Mouse (Mus musculus) MEL (cell line): ENCODE measurements around the gene Tex2. TPM values are rescaled to one million over a fixed set of nuclear protein-coding genes. Genes with fewer than 3 reads are reported as not detected.
A peak's percentile ranks its signal among the peaks of the same experiment; 100 is the strongest.

Experiments
- DNase-seq: peaks from one replicate; pipeline ENCODE4 v3.0.0; 2011; ENCODE audit warnings: low read depth, low spot score
- H3K27ac ChIP-seq: 2 replicates; pipeline ENCODE4 v1.5.1; 2012; ENCODE audit warnings: low read depth, mild to moderate bottlenecking, control low read depth, low read length, moderate library complexity; ENCODE audit not compliant: control insufficient read depth
- H3K27me3 ChIP-seq, 2 experiments: fragments of 150-350 bp in 1 of 2; sonication (generic) in 1 of 2; 2 replicates each; pipeline ENCODE4 v1.6.1; 2012; ENCODE audit warnings: low read length in 2 of 2, mild to moderate bottlenecking in 2 of 2, improper control_type of control experiment in 1 of 2, moderate library complexity in 1 of 2; ENCODE audit not compliant: insufficient read depth in 2 of 2, control insufficient read depth in 1 of 2
- H3K36me3 ChIP-seq, 2 experiments: 2 replicates each; pipeline ENCODE4 v1.6.1; 2012 to 2014; ENCODE audit warnings: low read length in 2 of 2, improper control_type of control experiment in 1 of 2, inconsistent platforms in 1 of 2, mild to moderate bottlenecking in 1 of 2; ENCODE audit not compliant: insufficient read depth in 2 of 2, control insufficient read depth in 1 of 2
- H3K4me1 ChIP-seq, 2 experiments: fragments of 150-350 bp in 1 of 2; sonication (generic) in 1 of 2; 2 replicates each; pipeline ENCODE4 v1.6.1; 2012; ENCODE audit warnings: low read length in 2 of 2, improper control_type of control experiment in 1 of 2, mild to moderate bottlenecking in 1 of 2; ENCODE audit not compliant: insufficient read depth in 2 of 2, control insufficient read depth in 1 of 2
- H3K4me3 ChIP-seq, 2 experiments: fragments of 150-350 bp in 1 of 2; sonication (generic) in 1 of 2; 2 replicates each; pipeline ENCODE4 v1.5.1; 2012; ENCODE audit warnings: low read depth in 2 of 2, low read length in 2 of 2, mild to moderate bottlenecking in 2 of 2, moderate library complexity in 2 of 2, control low read depth in 1 of 2, improper control_type of control experiment in 1 of 2; ENCODE audit not compliant: control insufficient read depth in 1 of 2, insufficient read depth in 1 of 2
- H3K79me2 ChIP-seq: 2 replicates; pipeline ENCODE4 v1.6.1; 2012; ENCODE audit warnings: mild to moderate bottlenecking, low read length, moderate library complexity; ENCODE audit not compliant: control insufficient read depth, poor library complexity, insufficient read depth
- H3K9ac ChIP-seq: 2 replicates; pipeline ENCODE4 v1.6.1; 2012; ENCODE audit warnings: low read depth, mild to moderate bottlenecking, control low read depth, low read length, moderate library complexity; ENCODE audit not compliant: control insufficient read depth, poor library complexity, severe bottlenecking
- H3K9me3 ChIP-seq: fragments of 150-350 bp; sonication (generic); replicated peaks from 2 replicates; pipeline ENCODE4 v1.6.1; 2012; ENCODE audit warnings: mild to moderate bottlenecking, low read length, improper control_type of control experiment, moderate library complexity; ENCODE audit not compliant: insufficient read depth
- BHLHE40 ChIP-seq: IDR thresholded peaks from 2 replicates; pipeline ENCODE4 v1.6.1; 2012; ENCODE audit warnings: low read depth, mild to moderate bottlenecking, inconsistent platforms, low read length, improper control_type of control experiment, borderline replicate concordance
- CHD1 ChIP-seq: IDR thresholded peaks from 2 replicates; pipeline ENCODE4 v1.6.1; 2012; ENCODE audit warnings: low read depth, mild to moderate bottlenecking, inconsistent platforms, low read length, improper control_type of control experiment
- CHD2 ChIP-seq: IDR thresholded peaks from 2 replicates; pipeline ENCODE4 v1.6.1; 2011; ENCODE audit warnings: low read length, improper control_type of control experiment
- CTCF ChIP-seq, 3 experiments: IDR thresholded peaks in 2 of 3; conservative IDR thresholded peaks in 1 of 3; 2 replicates each; pipeline ENCODE4 v1.5.1; 2011 to 2012; ENCODE audit warnings: low read length in 3 of 3, low read depth in 2 of 3, mild to moderate bottlenecking in 2 of 3, improper control_type of control experiment in 1 of 3, inconsistent platforms in 1 of 3, mixed read lengths in 1 of 3, moderate library complexity in 1 of 3; ENCODE audit not compliant: control insufficient read depth in 1 of 3, insufficient read depth in 1 of 3, poor library complexity in 1 of 3, severe bottlenecking in 1 of 3
- E2F4 ChIP-seq: IDR thresholded peaks from 2 replicates; pipeline ENCODE4 v1.6.1; 2011; ENCODE audit warnings: low read depth, low read length, improper control_type of control experiment, borderline replicate concordance
- ELF1 ChIP-seq: IDR thresholded peaks from 2 replicates; pipeline ENCODE4 v1.6.1; 2014; ENCODE audit warnings: low read depth, mild to moderate bottlenecking, inconsistent platforms, low read length, improper control_type of control experiment, moderate library complexity
- GABPA ChIP-seq: IDR thresholded peaks from 2 replicates; pipeline ENCODE4 v1.6.1; 2012; ENCODE audit warnings: low read depth, mild to moderate bottlenecking, inconsistent platforms, low read length, improper control_type of control experiment, moderate library complexity
- HCFC1 ChIP-seq: IDR thresholded peaks from 2 replicates; pipeline ENCODE4 v1.6.1; 2012; ENCODE audit warnings: low read depth, mild to moderate bottlenecking, inconsistent platforms, low read length, improper control_type of control experiment, moderate library complexity
- JUND ChIP-seq: IDR thresholded peaks from 2 replicates; pipeline ENCODE4 v1.6.1; 2011; ENCODE audit warnings: low read depth, mild to moderate bottlenecking, improper control_type of control experiment, low read length
- MXI1 ChIP-seq: IDR thresholded peaks from 2 replicates; pipeline ENCODE4 v1.6.1; 2011; ENCODE audit warnings: mild to moderate bottlenecking, low read depth, low read length, improper control_type of control experiment
- MYB ChIP-seq: IDR thresholded peaks from 2 replicates; pipeline ENCODE4 v1.6.1; 2011; ENCODE audit warnings: mild to moderate bottlenecking, low read depth, low read length, improper control_type of control experiment
- MYC ChIP-seq: IDR thresholded peaks from 2 replicates; pipeline ENCODE4 v1.6.1; 2011; ENCODE audit warnings: low read depth, mild to moderate bottlenecking, low read length, improper control_type of control experiment, moderate library complexity
- NELFE ChIP-seq: IDR thresholded peaks from 2 replicates; pipeline ENCODE4 v1.6.1; 2011; ENCODE audit warnings: low read depth, low read length, improper control_type of control experiment
- NRF1 ChIP-seq: IDR thresholded peaks from 2 replicates; pipeline ENCODE4 v1.6.1; 2014; ENCODE audit warnings: low read depth, mild to moderate bottlenecking, inconsistent platforms, low read length, improper control_type of control experiment, moderate library complexity; ENCODE audit not compliant: poor library complexity, insufficient read depth, severe bottlenecking
- POLR2AphosphoS5 ChIP-seq: IDR thresholded peaks from 2 replicates; pipeline ENCODE4 v1.6.1; 2012; ENCODE audit warnings: low read depth, borderline replicate concordance, mild to moderate bottlenecking, inconsistent platforms, low read length, moderate library complexity, mixed read lengths
- RAD21 ChIP-seq: IDR thresholded peaks from 2 replicates; pipeline ENCODE4 v1.6.1; 2011; ENCODE audit warnings: mild to moderate bottlenecking, low read depth, low read length, improper control_type of control experiment
- SIN3A ChIP-seq: IDR thresholded peaks from 2 replicates; pipeline ENCODE4 v1.6.1; 2012; ENCODE audit warnings: low read length, improper control_type of control experiment, inconsistent platforms
- SMC3 ChIP-seq: IDR thresholded peaks from 2 replicates; pipeline ENCODE4 v1.6.1; 2011; ENCODE audit warnings: low read depth, low read length, improper control_type of control experiment
- TCF12 ChIP-seq: IDR thresholded peaks from 2 replicates; pipeline ENCODE4 v1.6.1; 2014; ENCODE audit warnings: low read depth, mild to moderate bottlenecking, inconsistent platforms, low read length, improper control_type of control experiment, moderate library complexity
- USF2 ChIP-seq, 2 experiments: IDR thresholded peaks; 2 replicates each; pipeline ENCODE4 v1.6.1; 2011 to 2012; ENCODE audit warnings: improper control_type of control experiment in 2 of 2, low read length in 2 of 2, borderline replicate concordance in 1 of 2, inconsistent platforms in 1 of 2, low read depth in 1 of 2, mild to moderate bottlenecking in 1 of 2; ENCODE audit not compliant: insufficient read depth in 1 of 2
- polyA plus RNA-seq, 2 experiments: library from polyadenylated mRNA; stranded (reverse) in 1 of 2; unstranded in 1 of 2; fragments of >175 nt in 1 of 2; fragments of >200 nt in 1 of 2; gene quantifications; 2 replicates each; pipeline versions ENCODE4 v1.2.1 to v1.2.4; 2012; ENCODE audit warnings: low replicate concordance in 2 of 2, low read depth in 1 of 2; ENCODE audit not compliant: insufficient read length in 2 of 2, insufficient read depth in 1 of 2, missing spikeins in 1 of 2
- total RNA-seq: library from RNA; depleted of rRNA; stranded (reverse); fragments of 300-350 nt; gene quantifications from 2 replicates; pipeline ENCODE4 v1.2.3, GENCODE M21; 2012

The Tex2 gene
- total and polyA plus RNA-seq, 3 experiments = 13.7 to 24.8 TPM; not detected in 1

DNA sequence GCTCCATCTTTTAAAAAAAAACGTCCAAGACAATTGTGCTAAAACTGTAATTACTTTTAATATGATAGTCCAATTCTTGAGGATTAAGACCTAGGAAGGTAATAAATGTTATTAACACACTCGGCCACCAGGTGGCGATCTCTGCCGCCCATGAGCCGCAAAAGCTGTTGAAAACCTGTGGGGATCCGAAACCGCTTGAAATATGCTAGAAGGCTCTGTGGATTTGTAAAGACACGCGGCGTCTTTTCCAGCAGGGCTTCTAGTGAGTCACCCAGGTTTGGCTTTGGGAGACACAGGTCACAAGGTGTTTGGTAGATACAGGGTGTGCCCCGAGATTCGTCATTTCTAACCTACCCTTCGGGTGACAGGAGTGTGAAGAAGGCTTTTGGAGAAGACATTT is 35.1 kb upstream of the Tex2 start (continued):
- TF ChIP-seq USF2 (IDR thresholded peaks at IDR 0.05; ENCODE audit: borderline replicate concordance in 1 of 2, insufficient read depth in 1 of 2, low read depth in 1 of 2, low read length in 2 of 2) (no peak), E2F4 (no peak), TCF12 (no peak), RAD21 (peak; percentile 100), NRF1 (no peak), ELF1 (no peak), GABPA (no peak), MYB (no peak)

- H3K27ac ChIP-seq = no peak overlapping the region
- H3K36me3 ChIP-seq = no peaks in the 10 kb centered on the region; a peak in 1 of 4 replicates
- H3K9ac ChIP-seq = no peak overlapping the region
- no peak for TF ChIP-seq POLR2AphosphoS5
- H3K27me3 ChIP-seq = no peaks in the 10 kb centered on the region
- no peak for DNase-seq
- H3K79me2 ChIP-seq = no peaks in the 10 kb centered on the region
- no peaks in the 10 kb centered on the region; a peak in 1 of 4 replicates for H3K4me1 ChIP-seq
- H3K9me3 ChIP-seq = no peaks in the 10 kb centered on the region
- no peak overlapping the region for H3K4me3 ChIP-seq
Measured at GRCm38 (mm10) chr11:106642966-106643637, 29.9 kb upstream of the Tex2 start.

- H3K27me3 ChIP-seq = no peaks in the 10 kb centered on the region
- DNase-seq = no peak
- H3K9me3 ChIP-seq = no peaks in the 10 kb centered on the region
- TF ChIP-seq CHD2 (no peak), E2F4 (no peak), MYC (no peak), USF2 (IDR thresholded peaks at IDR 0.05; ENCODE audit: borderline replicate concordance in 1 of 2, insufficient read depth in 1 of 2, low read depth in 1 of 2, low read length in 2 of 2) (no peak), SMC3 (no peak), RAD21 (no peak), CTCF (IDR thresholded peaks at IDR 0.05 in 2 of 3, conservative IDR thresholded peaks at IDR 0.05 in 1 of 3; ENCODE audit: control insufficient read depth in 1 of 3, insufficient read depth in 1 of 3, low read depth in 2 of 3, low read length in 3 of 3, poor library complexity in 1 of 3, severe bottlenecking in 1 of 3) (no peak), SIN3A (no peak), MYB (no peak), MXI1 (no peak), NELFE (no peak), HCFC1 (no peak), CHD1 (no peak), BHLHE40 (no peak), TCF12 (no peak), JUND (no peak)
- no peak overlapping the region for H3K4me3 ChIP-seq
- H3K9ac ChIP-seq = no peak overlapping the region
- no peaks in the 10 kb centered on the region for H3K79me2 ChIP-seq
- H3K36me3 ChIP-seq = no peaks in the 10 kb centered on the region; a peak in 1 of 4 replicates
- H3K4me1 ChIP-seq = no peaks in the 10 kb centered on the region; a peak in 1 of 4 replicates
- no peak overlapping the region for H3K27ac ChIP-seq
Measured at GRCm38 (mm10) chr11:106641580-106641979, 28.4 kb upstream of the Tex2 start.
